ENCODE assay signal across 18 mouse cellular contexts in the genomic region with DNA sequence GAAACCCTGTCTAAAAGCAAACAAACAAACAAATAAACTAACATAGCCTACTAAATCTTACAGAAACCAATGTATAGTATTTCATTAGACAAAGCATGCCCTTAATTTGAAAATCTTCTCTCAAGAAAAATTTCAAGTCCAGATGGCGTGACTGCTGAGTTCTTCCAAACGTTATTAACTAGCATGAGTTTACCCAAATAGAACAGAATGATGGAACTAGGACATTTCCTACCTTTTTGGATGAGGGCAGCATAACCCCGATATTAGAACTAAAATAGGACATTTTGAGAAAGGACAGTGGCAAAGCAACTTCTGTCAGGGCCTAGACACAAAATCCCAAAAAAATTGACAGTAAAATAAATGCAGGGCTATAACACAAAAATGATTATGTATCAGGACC. TPM values are rescaled to one million over a fixed set of nuclear protein-coding genes. Genes with fewer than 3 reads are reported as not detected.
"Had no signal": no experiment of that assay in that cellular context is flagged by ENCODE, and none has a peak within 500 bp of the region (broad histone marks: within the 10 kb centered on the region; RNA-seq: fewer than 3 reads in every experiment).

No protein-coding gene starts in this region.

- H3K4me3 ChIP-seq: midbrain, embryonic 10.5 days; midbrain, embryonic 12.5 days; myocyte; neural tube, embryonic 13.5 days; neural tube, embryonic 15.5 days had no signal

- DNase-seq: lung, embryonic 14.5 days; lung, postnatal 10 days; lung, postnatal 4 days; midbrain, embryonic 14.5 days; retina, postnatal 1 day; right cerebral cortex, adult 18-20 months; right cerebral cortex, postnatal 25 days; right cerebral cortex, postnatal 4 days; spleen, adult 18-20 months; thymus, adult 18-20 months; thymus, postnatal 14 days; thymus, postnatal 36 days had no signal

- H3K27ac ChIP-seq: midbrain, embryonic 10.5 days; midbrain, embryonic 12.5 days; neural tube, embryonic 13.5 days; neural tube, embryonic 15.5 days had no signal

RNA-seq across cellular contexts. Expression of gene Col1a1, which starts 31.7 kb away (rescaled TPM):
- total RNA-seq: megakaryocyte-erythroid progenitor cell, adult 5-6 weeks had no signal
